Mouse (Mus musculus): Measurements from ENCODE around the gene Mrps14. TPM values are rescaled to one million over a fixed set of nuclear protein-coding genes. Genes with fewer than 3 reads are reported as not detected.

Gene Mrps14
- polyA plus RNA-seq, 1 experiment: 76.9 TPM

DNA sequence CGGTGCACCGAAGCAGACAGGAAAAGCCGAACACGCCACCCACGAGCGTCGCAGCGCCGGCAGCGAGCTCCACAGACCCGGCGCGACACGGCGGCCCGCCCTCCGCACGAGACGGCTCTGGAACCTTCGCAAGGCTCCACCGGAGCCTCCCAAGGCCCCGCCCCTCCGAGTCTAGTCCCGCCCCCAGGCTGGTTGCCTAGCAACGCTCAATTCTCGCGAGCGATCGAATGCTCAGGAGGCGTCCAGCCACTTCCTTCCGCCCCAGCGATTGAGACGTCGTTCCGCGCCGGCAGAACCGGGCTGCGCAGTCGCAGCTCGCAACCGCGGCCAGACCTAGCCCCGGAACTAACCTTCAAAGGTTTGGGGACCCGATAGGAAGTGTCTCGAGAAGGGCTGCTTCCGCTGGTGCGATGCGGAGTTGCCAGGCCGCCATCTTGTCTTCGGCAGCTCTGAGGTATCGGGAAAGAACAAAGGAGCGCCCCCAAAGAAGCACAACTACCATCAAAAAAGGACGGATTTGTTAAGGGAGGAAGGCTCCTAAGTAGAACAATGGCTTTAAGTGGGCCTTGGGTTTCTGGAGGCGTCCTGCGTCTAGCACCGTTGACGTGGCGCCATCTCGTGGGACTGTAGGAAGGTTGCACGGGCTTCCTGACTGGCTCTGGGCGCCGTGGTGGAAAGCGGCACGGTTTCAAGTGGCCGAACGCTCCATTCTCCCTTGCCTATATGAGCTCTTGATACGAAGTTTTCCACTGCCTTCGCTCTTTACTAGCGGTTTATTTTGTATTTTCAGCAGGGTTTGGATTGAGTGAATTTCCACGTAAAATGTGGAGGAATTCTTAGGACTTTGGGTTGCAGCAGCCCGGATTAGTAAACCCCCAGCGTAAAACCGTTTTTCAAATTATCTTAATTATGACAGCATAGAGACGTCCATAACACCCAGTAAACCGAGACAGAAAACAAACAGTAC lies 18.0 kb downstream of the Mrps14 start, which contains the start of gene Cacybp:
Cacybp (minus strand) TSS at position 173 of the 967 bp plus-strand sequence.
- Histone ChIP-seq H3K27me3 (ENCODE audit: control insufficient read depth, insufficient read depth, low read length, poor library complexity, severe bottlenecking) (no peaks in the 10 kb centered on the region), H3K9ac (ENCODE audit: low read depth, poor library complexity, severe bottlenecking) (peak within 1 kb of the TSS; percentile 96), H3K36me3 (ENCODE audit: control insufficient read depth, insufficient read depth, low read length, poor library complexity, severe bottlenecking) (peaks cover 10% of the 10 kb centered on the region; the same call in 1 of the 2 replicates), H3K4me1 (ENCODE audit: control insufficient read depth, insufficient read depth, low read length) (no peaks in the 10 kb centered on the region), H3K9me3 (replicated peaks; ENCODE audit: control insufficient read depth, insufficient read depth, low read length, poor library complexity, severe bottlenecking) (no peaks in the 10 kb centered on the region), H3K4me3 (ENCODE audit: low read depth, low read length) (peak within 1 kb of the TSS; percentile 99), H3K27ac (ENCODE audit: insufficient read depth, low read length) (peak within 1 kb of the TSS; percentile 98)
- TF ChIP-seq EP300 (IDR thresholded peaks at IDR 0.05; ENCODE audit: insufficient read depth, low read depth, low read length) (no peak), CTCF (IDR thresholded peaks at IDR 0.05; ENCODE audit: low read depth, low read length) (peak; percentile 74), POLR2A (IDR thresholded peaks at IDR 0.05; ENCODE audit: insufficient read depth, low read length) (peak; percentile 88)

DNA sequence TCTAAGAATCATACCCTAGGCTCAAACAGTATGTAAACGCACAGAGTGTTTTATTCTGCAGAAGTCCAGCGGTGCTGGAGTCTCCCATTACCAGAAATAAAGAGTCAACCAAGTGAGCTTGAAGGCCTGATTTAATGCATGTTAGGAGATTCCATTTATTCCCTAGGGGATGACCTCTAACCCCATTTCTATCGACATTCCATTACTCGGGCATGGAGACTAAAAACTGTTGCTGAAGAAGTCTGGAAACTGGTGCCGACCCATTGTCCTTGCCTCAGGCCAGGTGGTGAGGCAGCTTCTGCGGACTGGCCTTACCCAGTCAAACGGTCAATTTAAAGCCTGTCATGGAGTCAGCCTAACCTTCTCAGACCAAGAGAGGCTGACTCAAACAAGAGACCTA lies 19.2 kb downstream of the Mrps14 start:
- no peak overlapping the region for H3K4me3 ChIP-seq (ENCODE audit: low read depth, low read length)

DNA sequence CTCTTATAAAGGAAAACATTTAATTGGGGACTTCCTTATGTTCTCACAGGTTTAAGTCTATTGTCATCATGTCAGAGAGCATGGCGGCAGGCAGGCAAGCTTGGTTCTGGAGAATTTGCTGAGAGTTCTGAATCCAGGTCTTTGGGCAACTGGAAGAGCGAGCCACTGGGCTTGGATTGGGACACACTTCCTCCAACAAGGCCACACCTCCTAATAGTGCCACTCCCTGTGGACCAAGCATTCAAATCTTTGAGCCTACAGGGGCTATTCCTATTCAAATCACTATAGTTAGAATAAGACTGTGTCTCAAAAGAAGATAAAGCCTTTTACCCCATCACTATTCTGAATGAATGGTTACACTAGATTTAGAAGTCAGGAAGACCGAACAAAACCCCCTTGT lies 22.9 kb downstream of the Mrps14 start:
- Histone ChIP-seq H3K4me1 (ENCODE audit: control insufficient read depth, insufficient read depth, low read length) (no peaks in the 10 kb centered on the region), H3K27me3 (ENCODE audit: control insufficient read depth, insufficient read depth, low read length, poor library complexity, severe bottlenecking) (no peaks in the 10 kb centered on the region), H3K9ac (ENCODE audit: low read depth, poor library complexity, severe bottlenecking) (no peak overlapping the region), H3K4me3 (ENCODE audit: low read depth, low read length) (no peak overlapping the region), H3K36me3 (ENCODE audit: control insufficient read depth, insufficient read depth, low read length, poor library complexity, severe bottlenecking) (no peaks in the 10 kb centered on the region), H3K9me3 (replicated peaks; ENCODE audit: control insufficient read depth, insufficient read depth, low read length, poor library complexity, severe bottlenecking) (no peaks in the 10 kb centered on the region), H3K27ac (ENCODE audit: insufficient read depth, low read length) (peak overlapping the region; percentile 86)
- TF ChIP-seq EP300 (IDR thresholded peaks at IDR 0.05; ENCODE audit: insufficient read depth, low read depth, low read length): 0 out of 2 replicates have a peak, but pooled peaks have one; percentile 56
- TF ChIP-seq POLR2A (IDR thresholded peaks at IDR 0.05; ENCODE audit: insufficient read depth, low read length): no peak
- no peak for TF ChIP-seq CTCF (IDR thresholded peaks at IDR 0.05; ENCODE audit: low read depth, low read length)

More for the DNA sequence above, 19.2 kb downstream of the Mrps14 start:
- no peaks in the 10 kb centered on the region for H3K4me1 ChIP-seq (ENCODE audit: control insufficient read depth, insufficient read depth, low read length)
- H3K36me3 ChIP-seq (ENCODE audit: control insufficient read depth, insufficient read depth, low read length, poor library complexity, severe bottlenecking): peaks cover 4% of the 10 kb centered on the region; the same call in 1 of the 2 replicates
- H3K9ac ChIP-seq (ENCODE audit: low read depth, poor library complexity, severe bottlenecking): peak overlapping the region; percentile 95
- TF ChIP-seq POLR2A (IDR thresholded peaks at IDR 0.05; ENCODE audit: insufficient read depth, low read length) (no peak), CTCF (IDR thresholded peaks at IDR 0.05; ENCODE audit: low read depth, low read length) (no peak), EP300 (IDR thresholded peaks at IDR 0.05; ENCODE audit: insufficient read depth, low read depth, low read length) (no peak)
- peak overlapping the region; percentile 67; the same call in 1 of the 2 replicates for H3K27ac ChIP-seq (ENCODE audit: insufficient read depth, low read length)
- no peaks in the 10 kb centered on the region for H3K27me3 ChIP-seq (ENCODE audit: control insufficient read depth, insufficient read depth, low read length, poor library complexity, severe bottlenecking)
- H3K9me3 ChIP-seq (replicated peaks; ENCODE audit: control insufficient read depth, insufficient read depth, low read length, poor library complexity, severe bottlenecking): no peaks in the 10 kb centered on the region

DNA sequence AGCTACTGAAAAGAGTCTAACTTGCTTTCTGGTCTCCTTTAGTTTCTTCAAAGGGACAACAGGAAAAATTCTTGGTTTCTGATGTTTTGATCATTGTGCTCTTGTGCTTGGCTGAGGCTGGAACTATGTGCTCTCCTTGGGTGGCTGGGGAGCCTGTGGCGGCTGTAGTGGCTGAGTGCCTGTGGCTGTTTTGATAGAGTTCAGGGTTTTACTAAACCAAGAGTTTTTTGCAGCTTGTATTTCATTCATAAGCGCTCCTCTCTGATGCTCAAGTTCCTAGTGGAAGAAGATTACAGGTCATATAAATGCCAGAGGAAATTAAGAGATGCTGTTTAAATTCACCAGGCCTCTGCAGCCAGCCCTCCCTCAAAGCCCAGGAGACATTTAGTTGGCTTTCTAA lies 29.1 kb downstream of the Mrps14 start:
- no peak overlapping the region for H3K27ac ChIP-seq (ENCODE audit: insufficient read depth, low read length)
- H3K4me1 ChIP-seq (ENCODE audit: control insufficient read depth, insufficient read depth, low read length): no peaks in the 10 kb centered on the region
- H3K9ac ChIP-seq (ENCODE audit: low read depth, poor library complexity, severe bottlenecking): no peak overlapping the region
- no peaks in the 10 kb centered on the region for H3K36me3 ChIP-seq (ENCODE audit: control insufficient read depth, insufficient read depth, low read length, poor library complexity, severe bottlenecking)
- H3K9me3 ChIP-seq (replicated peaks; ENCODE audit: control insufficient read depth, insufficient read depth, low read length, poor library complexity, severe bottlenecking): no peaks in the 10 kb centered on the region
- H3K4me3 ChIP-seq (ENCODE audit: low read depth, low read length): no peak overlapping the region
- no peak for TF ChIP-seq POLR2A (IDR thresholded peaks at IDR 0.05; ENCODE audit: insufficient read depth, low read length)
- no peak for TF ChIP-seq EP300 (IDR thresholded peaks at IDR 0.05; ENCODE audit: insufficient read depth, low read depth, low read length)
- no peak for TF ChIP-seq CTCF (IDR thresholded peaks at IDR 0.05; ENCODE audit: low read depth, low read length)
- no peaks in the 10 kb centered on the region; the same call in 1 of the 2 replicates for H3K27me3 ChIP-seq (ENCODE audit: control insufficient read depth, insufficient read depth, low read length, poor library complexity, severe bottlenecking)

DNA sequence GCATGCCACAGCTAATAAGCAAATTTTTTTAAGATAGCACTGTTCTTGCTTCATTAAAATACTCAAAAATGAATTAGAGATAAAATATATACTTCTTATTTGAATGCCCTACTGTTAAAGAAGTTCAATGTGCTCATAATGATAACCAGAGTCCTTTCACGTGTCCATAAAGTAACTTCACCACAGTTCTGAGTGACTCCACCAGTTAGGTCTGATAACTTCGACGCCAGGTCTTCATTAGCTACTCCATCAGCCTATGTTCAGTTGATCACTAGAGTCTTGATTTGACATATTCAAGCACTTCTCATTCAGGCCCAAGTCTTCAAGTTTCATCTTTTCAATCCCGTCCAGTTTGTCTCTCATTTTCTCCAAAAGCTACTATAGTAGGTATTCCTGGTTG lies 32.2 kb downstream of the Mrps14 start:
- Histone ChIP-seq H3K27ac (ENCODE audit: insufficient read depth, low read length) (no peak overlapping the region), H3K4me1 (ENCODE audit: control insufficient read depth, insufficient read depth, low read length) (no peaks in the 10 kb centered on the region), H3K36me3 (ENCODE audit: control insufficient read depth, insufficient read depth, low read length, poor library complexity, severe bottlenecking) (no peaks in the 10 kb centered on the region), H3K27me3 (ENCODE audit: control insufficient read depth, insufficient read depth, low read length, poor library complexity, severe bottlenecking) (no peaks in the 10 kb centered on the region; the same call in 1 of the 2 replicates), H3K4me3 (ENCODE audit: low read depth, low read length) (no peak overlapping the region), H3K9me3 (replicated peaks; ENCODE audit: control insufficient read depth, insufficient read depth, low read length, poor library complexity, severe bottlenecking) (no peaks in the 10 kb centered on the region), H3K9ac (ENCODE audit: low read depth, poor library complexity, severe bottlenecking) (no peak overlapping the region)
- TF ChIP-seq POLR2A (IDR thresholded peaks at IDR 0.05; ENCODE audit: insufficient read depth, low read length): no peak
- no peak for TF ChIP-seq CTCF (IDR thresholded peaks at IDR 0.05; ENCODE audit: low read depth, low read length)
- TF ChIP-seq EP300 (IDR thresholded peaks at IDR 0.05; ENCODE audit: insufficient read depth, low read depth, low read length): no peak

DNA sequence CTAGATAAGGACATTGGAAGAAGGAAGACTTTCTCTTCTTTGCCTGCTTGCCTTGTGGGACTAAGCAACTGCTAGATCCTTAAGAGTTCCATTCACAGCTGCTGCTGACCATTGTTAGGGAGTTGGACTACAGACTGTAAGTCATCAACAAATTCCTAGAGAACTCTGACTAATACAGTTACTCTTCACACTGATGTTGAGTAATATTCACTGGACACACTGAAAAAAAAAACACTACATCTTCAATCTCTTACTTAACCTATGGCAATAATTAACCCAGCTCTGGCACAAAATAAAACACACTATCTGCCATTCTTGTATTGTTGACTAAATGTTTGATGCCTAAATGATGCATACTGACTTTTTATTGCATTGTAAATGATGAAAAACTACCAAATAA lies 32.8 kb downstream of the Mrps14 start:
- Histone ChIP-seq H3K27ac (ENCODE audit: insufficient read depth, low read length) (no peak overlapping the region), H3K9me3 (replicated peaks; ENCODE audit: control insufficient read depth, insufficient read depth, low read length, poor library complexity, severe bottlenecking) (no peaks in the 10 kb centered on the region)
- TF ChIP-seq EP300 (IDR thresholded peaks at IDR 0.05; ENCODE audit: insufficient read depth, low read depth, low read length) (no peak), CTCF (IDR thresholded peaks at IDR 0.05; ENCODE audit: low read depth, low read length) (no peak), POLR2A (IDR thresholded peaks at IDR 0.05; ENCODE audit: insufficient read depth, low read length) (no peak)

More for the DNA sequence above, 32.8 kb downstream of the Mrps14 start:
- Histone ChIP-seq H3K36me3 (ENCODE audit: control insufficient read depth, insufficient read depth, low read length, poor library complexity, severe bottlenecking) (no peaks in the 10 kb centered on the region), H3K27me3 (ENCODE audit: control insufficient read depth, insufficient read depth, low read length, poor library complexity, severe bottlenecking) (no peaks in the 10 kb centered on the region; the same call in 1 of the 2 replicates), H3K4me3 (ENCODE audit: low read depth, low read length) (no peak overlapping the region), H3K4me1 (ENCODE audit: control insufficient read depth, insufficient read depth, low read length) (no peaks in the 10 kb centered on the region), H3K9ac (ENCODE audit: low read depth, poor library complexity, severe bottlenecking) (no peak overlapping the region)

Measured in ES-Bruce4 (cell line).